Mouse (Mus musculus): ENCODE data around the gene Utrn.
A peak's percentile ranks its signal among the peaks of the same experiment; 100 is the strongest.
"Not testable (repeated sequence)": the region's sequence is repeated elsewhere in the genome, so short reads cannot be mapped to it uniquely, and the experiment has no call there.

Gene Utrn

GRCm38 (mm10) chr10:12694774-12695173 is 174.4 kb downstream of the Utrn start:
- no peak for DNase-seq (ENCODE audit: low spot score in 2 of 2)

- peak; percentile 65 to 76 for DNase-seq (ENCODE audit: low spot score in 2 of 2)
Observed at GRCm38 (mm10) chr10:12690601-12691000, 178.6 kb downstream of the Utrn start.

- DNase-seq (ENCODE audit: low spot score in 2 of 2): no peak
Observed at GRCm38 (mm10) chr10:12685683-12686082, 183.5 kb downstream of the Utrn start.

GRCm38 (mm10) chr10:12684018-12684417 is 185.1 kb downstream of the Utrn start:
- peak in 1 of 2 experiments; percentile 4 for DNase-seq (ENCODE audit: low spot score in 2 of 2)

GRCm38 (mm10) chr10:12673309-12673708 is 195.9 kb downstream of the Utrn start:
- DNase-seq (ENCODE audit: low spot score in 2 of 2): no peak

GRCm38 (mm10) chr10:12671608-12672007 is 197.6 kb downstream of the Utrn start:
- DNase-seq (ENCODE audit: low spot score in 2 of 2): no peak

- no peak for DNase-seq (ENCODE audit: low spot score in 2 of 2)
Observed at GRCm38 (mm10) chr10:12662035-12662434, 207.1 kb downstream of the Utrn start.

GRCm38 (mm10) chr10:12658023-12658744 is 211.0 kb downstream of the Utrn start:
- DNase-seq (ENCODE audit: low spot score in 2 of 2): no peak

GRCm38 (mm10) chr10:12652988-12653387 is 216.2 kb downstream of the Utrn start:
- no peak for DNase-seq (ENCODE audit: low spot score in 2 of 2)

GRCm38 (mm10) chr10:12646119-12646518 is 223.0 kb downstream of the Utrn start:
- no peak for DNase-seq (ENCODE audit: low spot score in 2 of 2)

- DNase-seq (ENCODE audit: low spot score in 2 of 2): peak; percentile 35 to 36
Observed at GRCm38 (mm10) chr10:12643336-12643735, 225.8 kb downstream of the Utrn start.

- DNase-seq (ENCODE audit: low spot score in 2 of 2): peak in 1 of 2 experiments; percentile 10
Observed at GRCm38 (mm10) chr10:12639638-12640037, 229.5 kb downstream of the Utrn start.

GRCm38 (mm10) chr10:12633965-12634364 is 235.2 kb downstream of the Utrn start:
- no peak for DNase-seq (ENCODE audit: low spot score in 2 of 2)

GRCm38 (mm10) chr10:12630933-12631332 is 238.2 kb downstream of the Utrn start:
- DNase-seq (ENCODE audit: low spot score in 2 of 2): no peak

- no peak for DNase-seq (ENCODE audit: low spot score in 2 of 2)
Observed at GRCm38 (mm10) chr10:12618397-12618796, 250.8 kb downstream of the Utrn start.

GRCm38 (mm10) chr10:12615723-12616122 is 253.4 kb downstream of the Utrn start:
- no peak for DNase-seq (ENCODE audit: low spot score in 2 of 2)

- DNase-seq (ENCODE audit: low spot score in 2 of 2): peak; percentile 52 to 76
Observed at GRCm38 (mm10) chr10:12614465-12615199, 254.5 kb downstream of the Utrn start.

- DNase-seq (ENCODE audit: low spot score in 2 of 2): peak in 1 of 2 experiments; percentile 50
Observed at GRCm38 (mm10) chr10:12612235-12612863, 256.8 kb downstream of the Utrn start.

- no peak for DNase-seq (ENCODE audit: low spot score in 2 of 2)
Observed at GRCm38 (mm10) chr10:12609896-12610295, 259.3 kb downstream of the Utrn start.

- no peak for DNase-seq (ENCODE audit: low spot score in 2 of 2)
Observed at GRCm38 (mm10) chr10:12608634-12609033, 260.5 kb downstream of the Utrn start.

GRCm38 (mm10) chr10:12607180-12607579 is 262.0 kb downstream of the Utrn start:
- DNase-seq (ENCODE audit: low spot score in 2 of 2): not testable (repeated sequence)

- DNase-seq (ENCODE audit: low spot score in 2 of 2): no peak
Observed at GRCm38 (mm10) chr10:12595379-12595778, 273.8 kb downstream of the Utrn start.

- DNase-seq (ENCODE audit: low spot score in 2 of 2): no peak
Observed at GRCm38 (mm10) chr10:12594958-12595357, 274.2 kb downstream of the Utrn start.

Data from right cerebral cortex, adult 2 months (tissue).